Mouse (Mus musculus) hindbrain, embryonic 15.5 days (tissue): ENCODE results near the gene Exosc7. TPM values are rescaled to one million over a fixed set of nuclear protein-coding genes. Genes with fewer than 3 reads are reported as not detected.

Experiments
- ATAC-seq: fragments of 200-750 bp; cut with Nextera tagmentation; 2 replicates; pipeline ENCODE4 v1.8.0; 2017; ENCODE audit warnings: low read depth, moderate number of reproducible peaks, moderate TSS enrichment; ENCODE audit not compliant: low FRiP score
- H3K27ac ChIP-seq: fragments of 300-500 bp; sonication (generic); replicated peaks from 2 replicates; pipeline ENCODE4 v1.5.1; 2015; ENCODE audit warnings: mild to moderate bottlenecking, inconsistent platforms
- H3K27me3 ChIP-seq: fragments of 300-500 bp; sonication (generic); 2 replicates; pipeline ENCODE4 v1.6.1; 2015; ENCODE audit warnings: control low read depth, inconsistent platforms
- H3K36me3 ChIP-seq: fragments of 300-500 bp; sonication (generic); 2 replicates; pipeline ENCODE4 v1.6.1; 2015; ENCODE audit warnings: control low read depth, inconsistent platforms
- H3K4me1 ChIP-seq: fragments of 300-500 bp; sonication (generic); replicated peaks from 2 replicates; pipeline ENCODE4 v1.6.1; 2015; ENCODE audit warnings: control low read depth, inconsistent platforms
- H3K4me2 ChIP-seq: fragments of 300-500 bp; sonication (generic); 2 replicates; pipeline ENCODE4 v1.6.1; 2015; ENCODE audit warnings: moderate library complexity, mild to moderate bottlenecking, inconsistent platforms
- H3K4me3 ChIP-seq: fragments of 300-500 bp; sonication (generic); 2 replicates; pipeline ENCODE4 v1.5.1; 2015; ENCODE audit warnings: mild to moderate bottlenecking, inconsistent platforms
- H3K9ac ChIP-seq: fragments of 300-500 bp; sonication (generic); 2 replicates; pipeline ENCODE4 v1.6.1; 2015; ENCODE audit warnings: inconsistent platforms
- H3K9me3 ChIP-seq: fragments of 300-500 bp; sonication (generic); 2 replicates; pipeline ENCODE4 v1.6.1; 2016; ENCODE audit warnings: control low read depth, inconsistent platforms
- WGBS: fragments of 180-500 bp; shearing (Covaris S2); methylation state at CpG from one replicate; pipeline ENCODE4 v1.1.7; 2015; 5-methylcytosine and 5-hydroxymethylcytosine counted together
- polyA plus RNA-seq: library from polyadenylated mRNA; unstranded; fragments of >200 nt; fragmentation: Nextera tagmentation; extraction: Ambion mirVana; gene quantifications from 2 replicates; pipeline ENCODE4 v1.2.1, GENCODE M21; 2015

Exosc7 gene
- polyA plus RNA-seq, 1 experiment from 2014 or later: 78.1 TPM

DNA sequence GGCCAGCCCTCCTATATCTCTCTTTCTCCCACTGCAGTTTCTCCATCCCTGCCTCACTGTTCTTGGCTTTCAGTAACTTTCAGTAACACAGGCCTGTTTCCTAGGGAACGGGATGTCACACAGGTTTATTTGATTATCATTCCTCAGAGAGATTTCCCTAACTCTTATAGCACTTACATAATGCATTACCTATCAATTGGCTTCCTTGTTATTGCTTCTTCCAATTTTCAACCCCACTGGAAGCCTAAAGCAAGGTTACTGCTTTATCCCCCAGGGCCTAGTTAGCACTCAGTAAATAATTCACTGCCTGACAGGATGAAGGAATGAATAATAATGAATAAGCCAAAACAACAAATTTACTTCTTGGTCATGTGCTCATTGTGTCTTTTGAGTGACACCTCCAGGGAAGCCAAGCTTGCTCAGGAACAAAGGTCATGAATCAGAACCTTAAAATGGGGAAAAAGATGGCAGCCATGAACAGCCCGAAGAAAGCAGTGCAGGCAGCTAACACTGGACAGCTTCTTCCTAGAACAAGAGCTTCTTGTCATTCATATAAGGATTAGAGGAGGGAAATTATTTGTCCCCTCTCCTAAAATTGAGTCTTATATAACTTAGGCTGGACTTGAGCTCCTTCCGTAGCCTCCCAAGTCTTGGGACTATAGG lies 52.9 kb downstream of the Exosc7 start:
- H3K4me1 ChIP-seq: no peaks in the 10 kb centered on the region
- H3K36me3 ChIP-seq: no peaks in the 10 kb centered on the region
- H3K4me3 ChIP-seq: no peak overlapping the region
- H3K27me3 ChIP-seq: no peaks in the 10 kb centered on the region
- ATAC-seq: no peak
- no peak overlapping the region for H3K4me2 ChIP-seq
- H3K9ac ChIP-seq: no peak overlapping the region
- H3K27ac ChIP-seq: no peak overlapping the region
- 72% methylated on average over 3 of the region's 3 CpGs for WGBS
- no peaks in the 10 kb centered on the region for H3K9me3 ChIP-seq

DNA sequence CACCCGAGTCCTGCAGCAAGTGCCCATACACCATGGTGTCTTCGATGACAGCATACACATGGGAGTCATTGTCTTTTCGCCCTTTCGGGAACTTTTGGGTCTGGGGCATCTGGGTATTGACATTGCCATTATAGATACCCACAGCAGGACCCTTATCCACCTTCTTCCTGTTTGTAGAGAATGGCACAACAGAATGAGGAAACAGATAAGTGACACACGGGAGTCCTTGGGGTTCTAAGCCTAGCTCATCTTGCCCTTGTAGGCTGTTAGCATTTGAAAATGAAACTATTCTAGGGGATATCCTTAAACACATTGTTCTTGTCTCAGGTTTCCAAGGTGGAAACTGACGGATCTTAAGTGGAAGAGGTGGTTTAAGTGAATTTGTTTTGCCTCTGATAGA lies 60.7 kb downstream of the Exosc7 start:
- no peak for ATAC-seq
- H3K9ac ChIP-seq: no peak overlapping the region
- H3K36me3 ChIP-seq: no peaks in the 10 kb centered on the region
- no peak overlapping the region for H3K4me2 ChIP-seq
- H3K4me3 ChIP-seq: no peak overlapping the region
- H3K4me1 ChIP-seq: no peaks in the 10 kb centered on the region
- no peaks in the 10 kb centered on the region for H3K27me3 ChIP-seq
- H3K27ac ChIP-seq: no peak overlapping the region
- no peaks in the 10 kb centered on the region for H3K9me3 ChIP-seq
- WGBS: 92% methylated on average over 6 of the region's 6 CpGs

DNA sequence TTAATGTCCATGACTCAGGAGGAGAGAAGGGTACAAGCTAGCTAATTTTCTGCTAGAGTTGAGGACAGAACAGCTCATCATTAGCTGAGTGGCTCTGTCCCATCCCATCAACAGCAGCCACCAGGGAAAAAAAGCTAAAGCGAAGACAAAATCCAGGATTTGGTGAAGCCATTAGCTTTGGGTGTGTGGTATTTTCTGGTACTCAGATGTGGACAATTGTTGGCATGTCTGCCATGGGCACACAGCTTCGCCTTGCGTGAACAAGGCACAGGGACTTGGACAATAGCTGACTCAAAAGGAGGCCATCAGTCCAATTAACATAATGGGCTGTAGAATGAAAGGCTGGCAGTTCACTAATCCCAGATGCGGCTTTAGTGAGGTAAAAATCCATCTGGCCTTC lies 61.3 kb downstream of the Exosc7 start:
- WGBS: 33% methylated on average over 4 of the region's 4 CpGs
- no peaks in the 10 kb centered on the region for H3K9me3 ChIP-seq
- no peak for ATAC-seq
- H3K36me3 ChIP-seq: no peaks in the 10 kb centered on the region
- no peak overlapping the region for H3K4me2 ChIP-seq
- H3K27ac ChIP-seq: no peak overlapping the region
- no peak overlapping the region for H3K9ac ChIP-seq
- no peak overlapping the region for H3K4me3 ChIP-seq
- no peaks in the 10 kb centered on the region for H3K4me1 ChIP-seq
- no peaks in the 10 kb centered on the region for H3K27me3 ChIP-seq

DNA sequence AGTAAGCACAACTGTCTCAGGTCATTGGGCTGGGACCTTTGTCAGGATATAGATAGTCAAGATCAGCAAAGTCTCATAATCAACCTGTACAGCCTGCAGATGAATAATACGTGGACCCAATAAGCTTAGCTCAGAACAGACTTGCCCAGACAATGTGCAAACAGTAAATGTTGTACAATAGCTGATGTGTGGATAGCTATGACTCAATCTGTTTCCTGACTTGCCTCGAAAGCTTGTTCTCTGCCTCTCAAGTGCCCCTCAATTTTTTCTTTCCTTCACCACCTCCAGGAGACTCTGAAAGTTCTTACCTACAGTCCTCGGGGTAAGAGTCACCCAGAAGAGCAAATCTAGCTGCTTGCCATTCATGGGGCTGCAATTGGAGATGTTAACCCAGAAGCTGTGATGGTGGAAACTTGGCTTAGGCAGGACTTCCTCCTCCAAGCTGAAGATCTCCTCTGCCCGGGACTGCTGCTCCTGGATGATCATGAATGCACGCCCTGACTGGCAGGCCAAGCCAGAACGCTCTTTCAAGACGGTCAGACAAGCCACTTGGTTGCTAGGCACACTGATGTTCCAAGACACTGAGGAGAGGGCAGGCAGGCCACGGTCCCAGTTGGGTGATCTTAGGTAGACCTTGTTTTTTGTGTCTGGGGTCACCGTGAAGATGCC lies 64.5 kb downstream of the Exosc7 start:
- no peak overlapping the region for H3K4me2 ChIP-seq
- H3K4me1 ChIP-seq: no peaks in the 10 kb centered on the region
- H3K36me3 ChIP-seq: no peaks in the 10 kb centered on the region
- no peak overlapping the region for H3K4me3 ChIP-seq
- no peak overlapping the region for H3K9ac ChIP-seq
- 91% methylated on average over 9 of the region's 9 CpGs for WGBS
- no peak for ATAC-seq
- no peak overlapping the region for H3K27ac ChIP-seq
- no peaks in the 10 kb centered on the region for H3K9me3 ChIP-seq
- H3K27me3 ChIP-seq: no peaks in the 10 kb centered on the region

DNA sequence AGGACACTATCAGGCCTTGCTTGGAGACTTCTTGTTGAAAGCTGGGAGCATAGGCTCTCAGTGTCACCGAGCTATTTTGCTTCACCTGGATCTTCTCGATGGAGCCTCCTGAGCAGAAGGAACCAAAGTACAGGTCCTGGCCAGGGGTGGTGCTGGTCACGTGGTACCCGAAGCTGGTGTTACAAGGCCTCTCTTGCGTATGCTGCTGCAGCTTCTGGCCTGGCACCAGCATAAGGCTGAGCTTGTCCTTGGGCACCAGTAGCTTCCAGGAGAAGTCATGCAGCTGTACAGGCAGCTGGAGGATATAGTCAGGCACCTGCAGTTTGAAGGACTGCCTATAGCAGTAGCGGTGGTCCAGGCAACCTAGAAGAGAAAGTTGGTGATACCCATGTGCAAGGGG lies 67.0 kb downstream of the Exosc7 start:
- no peaks in the 10 kb centered on the region for H3K9me3 ChIP-seq
- H3K27ac ChIP-seq: no peak overlapping the region
- no peak for ATAC-seq
- 92% methylated on average over 6 of the region's 6 CpGs for WGBS
- H3K4me2 ChIP-seq: no peak overlapping the region
- no peak overlapping the region for H3K9ac ChIP-seq
- no peaks in the 10 kb centered on the region for H3K4me1 ChIP-seq
- no peaks in the 10 kb centered on the region for H3K36me3 ChIP-seq
- H3K27me3 ChIP-seq: no peaks in the 10 kb centered on the region
- H3K4me3 ChIP-seq: no peak overlapping the region

DNA sequence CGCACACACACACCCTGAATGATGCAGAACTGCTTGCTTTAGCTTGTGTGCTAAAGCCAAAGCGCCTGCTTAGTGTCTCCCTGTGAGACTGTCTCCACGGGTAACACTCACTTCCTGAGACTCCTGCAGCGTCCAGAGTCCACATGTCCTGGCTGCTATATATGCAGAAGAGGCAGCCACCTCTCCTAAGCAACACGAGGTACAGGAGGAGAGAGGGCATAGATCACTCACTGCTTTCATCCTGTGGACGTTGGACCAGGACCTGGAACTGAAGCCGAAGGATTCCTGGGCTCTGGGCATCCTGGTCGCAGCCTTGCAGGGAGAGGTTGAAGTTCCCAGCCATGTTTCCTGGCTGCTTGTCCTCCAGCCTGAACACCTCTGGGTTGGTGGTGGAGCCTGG lies 70.2 kb downstream of the Exosc7 start:
- Histone ChIP-seq H3K4me3 (no peak overlapping the region), H3K27me3 (no peaks in the 10 kb centered on the region), H3K36me3 (no peaks in the 10 kb centered on the region), H3K9ac (no peak overlapping the region), H3K4me2 (no peak overlapping the region), H3K27ac (no peak overlapping the region), H3K4me1 (no peaks in the 10 kb centered on the region), H3K9me3 (no peaks in the 10 kb centered on the region)
- no peak for ATAC-seq
- WGBS: 80% methylated on average over 8 of the region's 8 CpGs

DNA sequence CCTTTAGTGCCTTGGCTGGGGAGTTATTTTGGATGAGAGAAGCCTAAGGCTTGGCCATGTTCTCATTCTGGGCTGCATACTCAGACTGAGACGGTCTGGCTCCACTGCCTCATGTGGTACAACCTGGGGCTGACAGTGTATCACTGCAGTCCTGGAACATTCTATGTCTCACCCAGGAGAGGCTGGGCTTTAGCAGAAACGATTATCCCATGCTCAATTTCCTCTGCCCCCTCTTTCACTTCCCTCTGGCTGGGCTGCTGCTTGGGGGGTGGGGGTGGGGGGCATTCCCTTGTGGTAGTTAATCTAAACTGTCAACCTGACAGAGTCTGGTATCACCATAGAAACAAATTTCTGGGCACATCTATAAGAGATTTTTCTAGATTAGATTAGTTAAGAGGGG lies 72.5 kb downstream of the Exosc7 start:
- no peak overlapping the region for H3K27ac ChIP-seq
- 49% methylated on average over 2 of the region's 2 CpGs for WGBS
- H3K4me1 ChIP-seq: no peaks in the 10 kb centered on the region
- no peak for ATAC-seq
- H3K9ac ChIP-seq: no peak overlapping the region
- no peak overlapping the region for H3K4me3 ChIP-seq
- H3K9me3 ChIP-seq: no peaks in the 10 kb centered on the region
- H3K4me2 ChIP-seq: no peak overlapping the region
- no peaks in the 10 kb centered on the region for H3K27me3 ChIP-seq
- H3K36me3 ChIP-seq: no peaks in the 10 kb centered on the region

Other genes starting within 250 kb of the Exosc7 start
- gene Zfp445, start 247.2 kb upstream of the Exosc7 start, polyA plus RNA-seq: 96.3 and 96.8 TPM in 2 replicates
- gene Zkscan7, start 227.5 kb upstream of the Exosc7 start, polyA plus RNA-seq: 3.3 and 4.5 TPM in 2 replicates
- gene Zfp105, start 190.1 kb upstream of the Exosc7 start, polyA plus RNA-seq: 18.3 and 19.5 TPM in 2 replicates
- gene 1110059G10Rik, start 162.2 kb upstream of the Exosc7 start, polyA plus RNA-seq: 24.0 and 32.8 TPM in 2 replicates
- gene Kif15, start 162.2 kb upstream of the Exosc7 start, polyA plus RNA-seq: 13.4 and 17.4 TPM in 2 replicates
- gene Tmem42, start 91.9 kb upstream of the Exosc7 start, polyA plus RNA-seq: 27.2 and 28.2 TPM in 2 replicates
- gene Tgm4, start 78.5 kb upstream of the Exosc7 start, polyA plus RNA-seq: 0.53 and 1.1 TPM in 2 replicates
- gene Zdhhc3, start within 50 bp of the Exosc7 start, polyA plus RNA-seq: 87.1 and 93.5 TPM in 2 replicates
- 3.2 and 3.6 TPM in 2 replicates for gene Clec3b, start 37.7 kb downstream of the Exosc7 start, polyA plus RNA-seq
- 0.13 and 0.21 TPM in 2 replicates for gene Cdcp1, start 102.8 kb downstream of the Exosc7 start, polyA plus RNA-seq
- 45.3 and 53.2 TPM in 2 replicates for gene Tmem158, start 147.5 kb downstream of the Exosc7 start, polyA plus RNA-seq